Mouse (Mus musculus) stomach, postnatal 0 days (tissue): ENCODE measurements around the gene Ehd2. TPM values are rescaled to one million over a fixed set of nuclear protein-coding genes. Genes with fewer than 3 reads are reported as not detected.

Experiments used
- ATAC-seq: fragments of 200-750 bp; cut with Nextera tagmentation; 2 replicates; pipeline ENCODE4 v1.8.0; 2017; ENCODE audit not compliant: low FRiP score, low TSS enrichment
- DNase-seq: peaks from one replicate; pipeline ENCODE4 v3.0.0-alpha.2; 2016; ENCODE audit warnings: low spot score
- H3K27ac ChIP-seq: fragments of 300-500 bp; sonication (generic); replicated peaks from 2 replicates; pipeline ENCODE4 v1.5.1; 2014; ENCODE audit warnings: mild to moderate bottlenecking, control low read depth
- H3K27me3 ChIP-seq: fragments of 300-500 bp; sonication (generic); 2 replicates; pipeline ENCODE4 v1.6.1; 2014; ENCODE audit warnings: low read length; ENCODE audit not compliant: control insufficient read depth, insufficient read depth
- H3K36me3 ChIP-seq: fragments of 300-500 bp; sonication (generic); 2 replicates; pipeline ENCODE4 v1.6.1; 2014; ENCODE audit warnings: low read length, mixed read lengths; ENCODE audit not compliant: control insufficient read depth, insufficient read depth
- H3K4me1 ChIP-seq: fragments of 300-500 bp; sonication (generic); replicated peaks from 2 replicates; pipeline ENCODE4 v1.6.1; 2014; ENCODE audit warnings: antibody characterized with exemption; ENCODE audit not compliant: control insufficient read depth, insufficient read depth
- H3K4me2 ChIP-seq: fragments of 300-500 bp; sonication (generic); replicated peaks from 2 replicates; pipeline ENCODE4 v1.6.1; 2014; ENCODE audit warnings: low read depth, mild to moderate bottlenecking, control low read depth, moderate library complexity
- H3K4me3 ChIP-seq: fragments of 300-500 bp; sonication (generic); 2 replicates; pipeline ENCODE4 v1.5.1; 2014; ENCODE audit warnings: low read depth, low read length, control low read depth
- H3K9ac ChIP-seq: fragments of 300-500 bp; sonication (generic); 2 replicates; pipeline ENCODE4 v1.6.1; 2014; ENCODE audit warnings: mild to moderate bottlenecking, low read length, control low read depth, mixed read lengths
- H3K9me3 ChIP-seq: fragments of 300-500 bp; sonication (generic); 2 replicates; pipeline ENCODE4 v1.6.1; 2016; ENCODE audit warnings: low read length; ENCODE audit not compliant: control insufficient read depth
- CTCF ChIP-seq: IDR thresholded peaks from 2 replicates; pipeline ENCODE4 v1.5.1; 2016; ENCODE audit warnings: antibody characterized with exemption, low read depth, mild to moderate bottlenecking, moderate library complexity
- EP300 ChIP-seq: optimal IDR thresholded peaks from 2 replicates; pipeline ENCODE3; 2016; ENCODE audit warnings: antibody characterized with exemption
- WGBS: fragments of 180-500 bp; shearing (Covaris S2); extraction: QIAGEN DNeasy Blood & Tissue Kit; methylation state at CpG from one replicate; pipeline ENCODE4 v1.1.7; 2014; 5-methylcytosine and 5-hydroxymethylcytosine counted together
- polyA plus RNA-seq: library from polyadenylated mRNA; unstranded; fragments of >200 nt; fragmentation: Nextera tagmentation; extraction: Ambion mirVana; gene quantifications from 2 replicates; pipeline ENCODE4 v1.2.1, GENCODE M21; 2015

Gene Ehd2
- polyA plus RNA-seq, result 30.7 and 37.7 TPM in 2 replicates

GRCm38 (mm10) chr7:15967312-15967711, at the start of gene Ehd2:
Ehd2 (minus strand) TSS chr7:15967567.
- H3K4me2 ChIP-seq, result peak within 1 kb of the TSS; percentile 59
- H3K27ac ChIP-seq, result peak within 1 kb of the TSS; percentile 53; the same call in 1 of the 2 replicates
- DNase-seq (peak; percentile 71), ATAC-seq (peak; percentile 84)
- no peaks in the 10 kb centered on the region for H3K9me3 ChIP-seq
- TF ChIP-seq CTCF (peak; percentile 94), EP300 (no peak)
- peak within 1 kb of the TSS; percentile 58 for H3K4me3 ChIP-seq
- peak within 1 kb of the TSS; percentile 69 for H3K9ac ChIP-seq
- H3K36me3 ChIP-seq, result peaks cover 7% of the 10 kb centered on the region
- peaks cover 4% of the 10 kb centered on the region; the same call in 1 of the 2 replicates for H3K4me1 ChIP-seq
- WGBS, result 3% methylated on average over 12 of the region's 22 CpGs
- no peaks in the 10 kb centered on the region for H3K27me3 ChIP-seq

GRCm38 (mm10) chr7:16015384-16015783, 48.0 kb upstream of the Ehd2 start:
- TF ChIP-seq EP300 (no peak), CTCF (no peak)

GRCm38 (mm10) chr7:16014521-16015175, 47.3 kb upstream of the Ehd2 start:
- no peak for TF ChIP-seq EP300
- no peak for TF ChIP-seq CTCF
- no peaks in the 10 kb centered on the region for H3K9me3 ChIP-seq
- H3K4me2 ChIP-seq, result no peak overlapping the region
- no peaks in the 10 kb centered on the region for H3K4me1 ChIP-seq
- DNase-seq, result no peak
- WGBS, result 83% methylated on average over 8 of the region's 8 CpGs
- no peak overlapping the region for H3K4me3 ChIP-seq
- no peaks in the 10 kb centered on the region for H3K27me3 ChIP-seq
- no peak overlapping the region for H3K27ac ChIP-seq
- no peaks in the 10 kb centered on the region; the same call in 1 of the 2 replicates for H3K36me3 ChIP-seq
- H3K9ac ChIP-seq, result no peak overlapping the region
- ATAC-seq, result no peak

More at GRCm38 (mm10) chr7:16015384-16015783, 48.0 kb upstream of the Ehd2 start:
- Histone ChIP-seq H3K4me2 (no peak overlapping the region), H3K4me3 (no peak overlapping the region), H3K9me3 (no peaks in the 10 kb centered on the region), H3K4me1 (no peaks in the 10 kb centered on the region), H3K27ac (no peak overlapping the region), H3K27me3 (no peaks in the 10 kb centered on the region), H3K9ac (no peak overlapping the region), H3K36me3 (no peaks in the 10 kb centered on the region; the same call in 1 of the 2 replicates)
- no peak for DNase-seq
- ATAC-seq, result no peak
- 76% methylated on average over 5 of the region's 5 CpGs for WGBS

GRCm38 (mm10) chr7:16013722-16014275, 46.4 kb upstream of the Ehd2 start:
- Histone ChIP-seq H3K36me3 (no peaks in the 10 kb centered on the region; the same call in 1 of the 2 replicates), H3K4me2 (no peak overlapping the region), H3K27ac (no peak overlapping the region), H3K9ac (no peak overlapping the region), H3K4me1 (no peaks in the 10 kb centered on the region), H3K27me3 (no peaks in the 10 kb centered on the region), H3K9me3 (no peaks in the 10 kb centered on the region), H3K4me3 (no peak overlapping the region)
- ATAC-seq, result no peak
- DNase-seq, result no peak
- no peak for TF ChIP-seq CTCF
- TF ChIP-seq EP300, result no peak
- 82% methylated on average over 5 of the region's 5 CpGs for WGBS

- Histone ChIP-seq H3K4me2 (no peak overlapping the region), H3K27ac (no peak overlapping the region; the same call in 1 of the 2 replicates), H3K9ac (no peak overlapping the region), H3K9me3 (no peaks in the 10 kb centered on the region), H3K4me3 (no peak overlapping the region), H3K36me3 (no peaks in the 10 kb centered on the region; the same call in 1 of the 2 replicates), H3K4me1 (no peaks in the 10 kb centered on the region), H3K27me3 (no peaks in the 10 kb centered on the region)
- DNase-seq, result peak; percentile 53
- WGBS, result 78% methylated on average over 11 of the region's 11 CpGs
- ATAC-seq, result peak; percentile 32; the same call in 1 of the 2 replicates
- TF ChIP-seq EP300 (no peak), CTCF (peak; percentile 67)
Measured at GRCm38 (mm10) chr7:16012576-16013263, 45.4 kb upstream of the Ehd2 start.
